Mouse (Mus musculus): ENCODE results near the gene Cabp4. TPM values are rescaled to one million over a fixed set of nuclear protein-coding genes. Genes with fewer than 3 reads are reported as not detected.

The Cabp4 gene
- polyA plus RNA-seq, 1 experiment from 2014 or later = 0.09 TPM

DNA sequence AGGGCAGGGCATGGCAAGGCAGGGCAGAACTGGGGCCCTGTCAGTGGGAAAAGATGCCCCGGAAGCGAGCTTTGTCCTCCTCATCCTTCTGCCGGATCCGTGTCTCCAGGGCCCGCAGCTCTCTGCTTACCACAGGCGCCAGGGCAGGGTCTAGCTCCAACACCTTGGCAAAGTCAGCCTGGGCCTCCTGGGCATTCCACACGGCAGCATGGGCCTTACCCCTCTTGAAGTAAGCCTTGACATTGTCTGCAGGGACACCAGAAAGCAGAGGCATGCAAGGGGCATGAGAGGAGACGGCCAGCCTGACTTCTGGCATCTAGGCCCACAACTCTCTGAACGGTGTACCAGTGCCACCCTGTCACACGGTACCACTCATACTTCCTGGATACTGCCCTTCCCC is 29.3 kb downstream of the Cabp4 start:
- ATAC-seq (ENCODE audit: low FRiP score) = no peak
- Histone ChIP-seq H3K4me1 (no peaks in the 10 kb centered on the region), H3K27ac (no peak overlapping the region), H3K9me3 (no peaks in the 10 kb centered on the region), H3K27me3 (no peaks in the 10 kb centered on the region), H3K4me3 (replicated peaks) (no peak overlapping the region), H3K9ac (no peak overlapping the region), H3K36me3 (replicated peaks) (peaks cover 75% of the 10 kb centered on the region), H3K4me2 (no peak overlapping the region)
- 89% methylated on average over 10 of the region's 10 CpGs for WGBS

DNA sequence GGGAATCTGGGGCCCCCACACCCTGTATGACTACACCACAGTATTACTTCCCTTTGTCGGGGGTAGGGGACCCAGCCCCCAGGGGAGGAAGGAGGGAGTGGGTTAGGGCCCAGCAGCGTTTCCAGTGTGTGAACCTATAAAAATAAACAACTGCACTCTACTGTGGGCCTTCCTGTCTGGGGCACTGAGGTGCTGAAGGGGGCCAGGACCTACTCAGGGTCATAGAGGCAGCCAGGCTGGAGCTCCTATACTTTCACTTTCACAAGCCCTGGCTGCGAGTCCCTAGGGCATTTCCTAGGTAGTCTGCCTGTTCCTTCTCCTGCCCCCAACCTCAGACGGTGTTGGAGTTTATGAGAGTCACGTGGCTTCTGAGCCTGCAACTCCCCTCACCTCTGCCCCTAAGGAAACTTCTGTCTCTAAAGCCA is 30.0 kb downstream of the Cabp4 start:
- H3K9me3 ChIP-seq = no peaks in the 10 kb centered on the region
- whole genome bisulfite sequencing = 79% methylated on average over 5 of the region's 5 CpGs
- no peak overlapping the region for H3K4me2 ChIP-seq
- no peaks in the 10 kb centered on the region for H3K4me1 ChIP-seq
- H3K27me3 ChIP-seq = no peaks in the 10 kb centered on the region
- H3K4me3 ChIP-seq (replicated peaks) = no peak overlapping the region
- peaks cover 75% of the 10 kb centered on the region for H3K36me3 ChIP-seq (replicated peaks)
- ATAC-seq (ENCODE audit: low FRiP score) = no peak
- H3K27ac ChIP-seq = no peak overlapping the region
- H3K9ac ChIP-seq = no peak overlapping the region

DNA sequence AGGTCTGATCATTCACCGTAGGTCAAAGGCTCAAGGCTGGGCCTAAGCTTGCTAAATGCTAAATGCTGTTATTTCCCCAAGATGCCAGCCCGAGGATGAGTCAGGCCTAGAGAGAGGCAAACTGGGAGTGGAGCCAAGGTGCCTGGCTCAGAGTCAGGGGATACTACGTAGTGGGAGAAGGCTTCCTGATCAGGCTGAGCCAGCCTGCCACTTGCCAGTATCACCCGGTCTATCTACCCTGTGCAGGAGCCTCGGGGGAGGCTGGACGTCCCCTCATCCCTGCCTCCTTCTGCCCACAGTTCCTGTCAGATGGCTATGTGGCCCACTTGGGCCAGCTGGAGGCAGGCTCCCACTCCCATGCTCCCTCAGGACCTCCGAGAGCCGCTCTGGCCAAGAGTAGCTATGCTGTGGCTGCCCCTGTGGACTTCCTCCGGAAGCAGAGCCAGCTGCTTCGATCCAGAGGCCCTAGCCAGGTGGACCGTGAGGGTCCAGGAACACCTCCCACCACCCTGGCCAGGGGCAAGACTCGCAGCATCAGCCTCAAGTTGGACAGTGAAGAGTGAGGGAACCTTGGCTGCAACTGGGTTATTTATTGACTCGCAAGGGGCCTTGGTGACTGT is 30.5 kb downstream of the Cabp4 start:
- WGBS = 88% methylated on average over 13 of the region's 13 CpGs
- peaks cover 75% of the 10 kb centered on the region for H3K36me3 ChIP-seq (replicated peaks)
- no peak overlapping the region for H3K27ac ChIP-seq

DNA sequence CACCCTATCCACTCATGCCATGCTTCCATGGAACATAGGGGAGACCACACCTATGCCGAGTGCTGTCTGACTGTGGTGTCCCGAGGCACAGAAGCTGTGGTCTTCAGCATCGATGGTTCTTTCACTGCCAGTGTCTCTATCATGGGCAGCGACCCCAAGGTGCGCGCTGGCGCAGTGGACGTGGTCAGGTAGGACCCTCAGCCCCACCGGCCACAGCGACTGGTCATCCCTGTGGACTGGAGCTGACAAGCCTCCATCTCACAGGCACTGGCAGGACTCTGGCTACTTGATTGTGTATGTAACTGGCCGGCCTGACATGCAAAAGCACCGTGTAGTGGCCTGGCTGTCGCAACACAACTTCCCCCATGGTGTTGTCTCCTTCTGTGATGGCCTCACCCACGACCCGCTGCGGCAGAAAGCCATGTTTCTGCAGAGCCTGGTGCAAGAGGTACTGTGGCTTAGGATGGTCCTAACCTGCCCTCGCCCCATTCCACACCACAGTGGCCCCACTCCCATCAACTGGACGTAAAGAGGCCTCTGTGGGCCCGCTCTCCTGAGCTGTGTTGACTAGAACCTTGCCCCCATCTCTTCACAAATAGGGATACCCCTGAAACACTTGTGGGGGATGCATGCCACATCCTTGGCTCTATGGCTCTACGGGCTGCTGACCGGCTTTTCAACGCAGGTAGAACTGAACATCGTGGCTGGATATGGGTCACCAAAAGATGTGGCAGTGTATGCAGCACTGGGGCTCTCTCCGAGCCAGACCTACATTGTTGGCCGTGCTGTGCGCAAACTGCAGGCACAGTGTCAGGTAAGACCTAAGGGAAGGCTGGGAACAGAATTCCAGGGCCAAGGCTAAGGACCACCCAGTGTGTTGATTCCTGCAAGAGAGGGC is 31.5 kb downstream of the Cabp4 start:
- no peak for ATAC-seq (ENCODE audit: low FRiP score)
- 95% methylated on average over 26 of the region's 26 CpGs for WGBS
- peaks cover 69% of the 10 kb centered on the region for H3K36me3 ChIP-seq (replicated peaks)
- H3K4me3 ChIP-seq (replicated peaks) = no peak overlapping the region
- no peaks in the 10 kb centered on the region for H3K9me3 ChIP-seq
- H3K4me2 ChIP-seq = no peak overlapping the region
- no peaks in the 10 kb centered on the region for H3K4me1 ChIP-seq
- H3K27ac ChIP-seq = no peak overlapping the region
- no peaks in the 10 kb centered on the region for H3K27me3 ChIP-seq
- H3K9ac ChIP-seq = no peak overlapping the region

More for the DNA sequence above, 30.5 kb downstream of the Cabp4 start:
- H3K4me2 ChIP-seq = no peak overlapping the region
- no peak overlapping the region for H3K9ac ChIP-seq
- no peaks in the 10 kb centered on the region for H3K27me3 ChIP-seq
- H3K4me3 ChIP-seq (replicated peaks) = no peak overlapping the region
- no peaks in the 10 kb centered on the region for H3K9me3 ChIP-seq
- H3K4me1 ChIP-seq = no peaks in the 10 kb centered on the region
- ATAC-seq (ENCODE audit: low FRiP score) = no peak

DNA sequence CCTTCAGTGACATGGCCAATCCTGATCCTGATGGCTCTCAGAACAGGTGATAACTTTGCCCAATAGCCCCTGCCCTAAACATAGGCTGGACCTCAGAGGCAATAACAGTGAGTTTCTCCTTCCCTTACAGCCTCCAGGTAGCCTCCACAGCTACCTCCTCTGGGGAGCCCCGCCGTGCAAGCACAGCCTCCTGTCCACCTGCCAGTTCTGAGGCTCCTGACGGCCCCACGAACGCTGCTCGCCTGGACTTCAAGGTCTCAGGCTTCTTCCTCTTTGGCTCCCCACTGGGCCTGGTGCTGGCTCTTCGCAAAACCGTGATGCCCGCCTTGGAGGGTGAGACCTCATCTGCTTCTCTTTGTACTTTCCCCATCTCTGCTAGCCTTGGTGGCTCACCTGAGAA is 35.3 kb downstream of the Cabp4 start:
- no peaks in the 10 kb centered on the region for H3K27me3 ChIP-seq
- ATAC-seq (ENCODE audit: low FRiP score) = no peak
- H3K36me3 ChIP-seq (replicated peaks) = peaks cover 35% of the 10 kb centered on the region
- no peak overlapping the region for H3K4me2 ChIP-seq
- H3K4me1 ChIP-seq = no peaks in the 10 kb centered on the region
- WGBS = 95% methylated on average over 9 of the region's 9 CpGs
- no peak overlapping the region for H3K9ac ChIP-seq
- H3K27ac ChIP-seq = no peak overlapping the region
- no peak overlapping the region for H3K4me3 ChIP-seq (replicated peaks)
- no peaks in the 10 kb centered on the region for H3K9me3 ChIP-seq

DNA sequence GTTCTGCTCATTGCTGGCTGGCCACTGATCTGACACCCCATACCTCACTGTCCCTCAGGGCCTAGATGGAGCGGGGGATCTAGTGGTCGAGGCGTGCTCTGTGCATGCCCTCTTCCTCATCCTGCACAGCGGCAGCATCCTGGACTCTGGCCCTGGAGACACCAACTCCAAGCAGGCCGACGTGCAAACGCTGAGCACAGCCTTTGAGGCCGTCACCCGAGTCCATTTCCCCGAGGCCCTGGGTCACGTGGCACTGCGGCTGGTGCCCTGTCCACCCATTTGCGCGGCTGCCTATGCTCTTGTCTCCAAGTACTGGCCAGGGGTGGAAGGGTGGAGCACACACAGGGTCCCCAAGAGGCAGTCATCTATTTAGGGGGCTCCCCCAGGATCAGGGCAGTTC is 37.2 kb downstream of the Cabp4 start:
- no peak for ATAC-seq (ENCODE audit: low FRiP score)
- H3K9ac ChIP-seq = no peak overlapping the region
- no peak overlapping the region for H3K27ac ChIP-seq
- no peak overlapping the region for H3K4me3 ChIP-seq (replicated peaks)
- H3K36me3 ChIP-seq (replicated peaks) = peaks cover 16% of the 10 kb centered on the region; the same call in 1 of the 2 replicates
- H3K4me1 ChIP-seq = peaks cover 3% of the 10 kb centered on the region; the same call in 1 of the 2 replicates
- 92% methylated on average over 14 of the region's 14 CpGs for WGBS
- H3K4me2 ChIP-seq = no peak overlapping the region
- peaks cover 15% of the 10 kb centered on the region for H3K27me3 ChIP-seq
- H3K9me3 ChIP-seq = no peaks in the 10 kb centered on the region

DNA sequence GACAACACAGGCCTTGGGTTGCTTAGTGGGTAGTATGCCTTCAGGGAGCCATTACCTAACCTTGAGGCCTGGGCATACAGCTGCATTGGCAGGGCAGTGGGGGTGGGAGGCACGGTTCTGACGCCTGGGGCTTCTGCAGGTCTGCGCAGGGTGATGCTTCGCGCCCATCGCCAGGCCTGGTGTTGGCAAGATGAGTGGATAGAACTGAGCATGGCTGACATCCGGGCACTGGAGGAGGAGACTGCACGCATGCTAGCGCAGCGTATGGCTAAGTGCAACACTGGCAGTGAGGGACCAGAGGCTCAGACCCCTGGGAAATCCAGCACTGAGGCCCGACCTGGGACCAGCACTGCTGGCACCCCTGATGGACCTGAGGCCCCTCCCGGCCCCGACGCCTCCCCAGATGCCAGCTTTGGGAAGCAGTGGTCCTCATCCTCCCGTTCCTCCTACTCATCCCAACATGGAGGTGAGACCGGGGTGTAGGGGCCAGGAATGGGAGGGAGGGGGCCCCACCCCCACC is 39.1 kb downstream of the Cabp4 start:
- Histone ChIP-seq H3K9ac (no peak overlapping the region), H3K9me3 (no peaks in the 10 kb centered on the region), H3K27ac (no peak overlapping the region), H3K4me1 (peaks cover 22% of the 10 kb centered on the region), H3K27me3 (peaks cover 34% of the 10 kb centered on the region), H3K36me3 (replicated peaks) (peaks cover 4% of the 10 kb centered on the region; the same call in 1 of the 2 replicates), H3K4me2 (no peak overlapping the region), H3K4me3 (replicated peaks) (no peak overlapping the region)
- no peak for ATAC-seq (ENCODE audit: low FRiP score)
- WGBS = 89% methylated on average over 16 of the region's 16 CpGs

DNA sequence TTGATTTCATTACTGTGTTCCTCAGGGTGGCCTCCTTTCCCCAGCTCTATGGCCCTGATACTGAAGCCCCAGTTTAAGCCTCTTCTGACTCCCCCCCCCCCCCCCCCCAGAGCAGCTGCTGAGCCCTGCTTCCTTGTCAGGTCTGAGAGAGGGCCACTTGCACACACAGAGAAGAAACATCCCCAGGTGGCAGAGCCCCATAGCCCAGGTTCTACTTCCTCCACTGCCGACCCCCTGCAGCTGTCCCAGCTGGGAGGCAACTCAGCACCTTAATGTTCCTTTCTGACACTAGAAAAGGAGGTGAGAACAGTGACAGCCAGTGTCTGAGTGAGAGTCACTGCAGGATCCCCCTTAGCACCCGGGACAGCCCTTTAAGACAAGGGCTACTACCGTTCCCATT is 40.0 kb downstream of the Cabp4 start:
- H3K4me1 ChIP-seq = peaks cover 32% of the 10 kb centered on the region
- no peak overlapping the region for H3K9ac ChIP-seq
- H3K36me3 ChIP-seq (replicated peaks) = peaks cover 4% of the 10 kb centered on the region; the same call in 1 of the 2 replicates
- no peak overlapping the region for H3K4me3 ChIP-seq (replicated peaks)
- H3K27ac ChIP-seq = no peak overlapping the region
- no peaks in the 10 kb centered on the region for H3K9me3 ChIP-seq
- H3K4me2 ChIP-seq = no peak overlapping the region
- WGBS = 85% methylated on average over 3 of the region's 3 CpGs
- peaks cover 43% of the 10 kb centered on the region for H3K27me3 ChIP-seq
- ATAC-seq (ENCODE audit: low FRiP score) = no peak

DNA sequence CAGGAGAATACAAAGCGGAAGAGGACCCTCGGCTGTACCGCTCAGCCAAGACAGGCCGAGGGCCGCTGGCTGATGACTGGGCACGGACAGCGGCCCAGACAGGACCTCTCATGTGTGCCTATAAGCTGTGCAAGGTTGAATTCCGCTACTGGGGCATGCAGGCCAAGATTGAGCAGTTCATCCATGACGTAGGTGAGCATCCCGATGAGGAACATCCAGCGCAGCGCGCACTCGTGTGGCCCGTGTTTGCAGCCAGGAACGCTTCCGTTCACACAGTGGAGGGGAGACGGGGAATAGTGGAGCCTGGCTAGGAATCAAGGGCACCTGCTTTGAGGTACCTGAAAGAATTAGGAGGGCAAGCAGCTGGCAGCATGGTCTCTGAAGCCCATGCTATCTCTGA is 40.5 kb downstream of the Cabp4 start:
- Histone ChIP-seq H3K4me1 (peaks cover 37% of the 10 kb centered on the region), H3K4me2 (no peak overlapping the region), H3K27me3 (peaks cover 43% of the 10 kb centered on the region), H3K9me3 (no peaks in the 10 kb centered on the region), H3K4me3 (replicated peaks) (no peak overlapping the region), H3K9ac (no peak overlapping the region), H3K36me3 (replicated peaks) (peaks cover 4% of the 10 kb centered on the region; the same call in 1 of the 2 replicates), H3K27ac (no peak overlapping the region)
- ATAC-seq (ENCODE audit: low FRiP score) = no peak
- WGBS = 94% methylated on average over 18 of the region's 18 CpGs

DNA sequence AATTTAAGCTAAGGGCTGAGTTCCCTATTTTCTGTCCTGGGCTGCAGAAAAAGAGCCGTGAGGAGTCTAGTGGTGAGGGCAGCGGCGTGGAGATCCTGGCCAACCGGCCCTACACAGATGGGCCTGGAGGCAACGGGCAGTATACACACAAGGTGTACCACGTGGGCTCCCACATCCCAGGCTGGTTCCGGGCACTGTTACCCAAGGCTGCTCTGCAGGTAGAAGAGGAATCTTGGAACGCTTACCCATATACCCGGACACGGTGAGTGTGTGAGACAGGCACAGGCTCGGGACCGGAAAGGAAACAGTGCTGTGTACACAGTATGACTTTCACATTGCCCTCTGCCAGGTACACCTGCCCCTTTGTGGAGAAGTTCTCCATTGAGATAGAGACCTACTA is 41.2 kb downstream of the Cabp4 start:
- Histone ChIP-seq H3K27me3 (peaks cover 43% of the 10 kb centered on the region), H3K4me2 (no peak overlapping the region), H3K4me1 (peaks cover 44% of the 10 kb centered on the region), H3K27ac (no peak overlapping the region), H3K36me3 (replicated peaks) (peaks cover 4% of the 10 kb centered on the region; the same call in 1 of the 2 replicates), H3K4me3 (replicated peaks) (no peak overlapping the region), H3K9ac (no peak overlapping the region), H3K9me3 (no peaks in the 10 kb centered on the region)
- no peak for ATAC-seq (ENCODE audit: low FRiP score)
- 92% methylated on average over 12 of the region's 12 CpGs for WGBS

DNA sequence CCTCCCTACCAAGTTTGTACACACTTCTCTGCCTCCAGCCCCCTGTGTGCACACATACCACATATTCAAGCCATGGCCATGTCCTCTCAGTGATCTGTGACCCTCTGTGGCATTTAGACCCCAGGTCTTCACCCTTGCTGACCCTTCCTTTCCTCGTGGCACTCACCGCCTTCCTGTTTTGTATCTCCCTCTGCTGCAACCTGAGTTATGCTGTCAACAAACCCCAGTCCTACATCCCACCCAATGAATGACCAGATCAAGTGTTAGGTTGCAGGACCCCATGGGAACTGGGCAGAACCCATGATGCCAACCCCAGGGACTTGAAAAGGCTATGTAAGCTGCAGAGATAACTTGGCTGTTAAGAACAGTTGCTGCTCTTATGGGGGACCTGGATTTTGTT is 41.8 kb downstream of the Cabp4 start:
- H3K9me3 ChIP-seq = no peaks in the 10 kb centered on the region
- H3K4me3 ChIP-seq (replicated peaks) = no peak overlapping the region
- H3K4me2 ChIP-seq = 0 out of 2 replicates have a peak overlapping the region, but pooled peaks have one; percentile 95
- no peak overlapping the region for H3K27ac ChIP-seq
- no peak overlapping the region for H3K9ac ChIP-seq
- no peaks in the 10 kb centered on the region for H3K36me3 ChIP-seq (replicated peaks)
- peaks cover 43% of the 10 kb centered on the region for H3K27me3 ChIP-seq
- WGBS = 87% methylated on average over 2 of the region's 2 CpGs
- ATAC-seq (ENCODE audit: low FRiP score) = no peak
- peaks cover 46% of the 10 kb centered on the region for H3K4me1 ChIP-seq

DNA sequence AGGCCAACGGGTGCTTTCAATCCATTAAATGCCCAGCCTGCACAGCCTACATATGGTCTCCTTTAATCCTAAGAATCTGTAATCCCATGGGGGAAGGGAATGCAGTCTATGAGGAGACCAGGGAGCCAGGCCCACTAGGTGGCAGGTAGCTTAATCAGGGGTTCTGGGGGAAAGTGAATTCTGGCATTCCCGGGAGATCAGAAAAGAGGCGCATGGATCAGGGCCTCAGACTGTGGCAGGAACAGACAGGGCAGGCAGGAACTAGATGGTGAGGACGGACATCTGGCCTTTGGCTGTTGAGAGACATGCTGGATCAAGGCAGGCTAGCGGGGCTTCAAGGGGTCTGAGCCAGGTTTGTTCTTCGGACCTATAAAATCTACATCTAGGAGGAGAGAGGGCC is 42.4 kb downstream of the Cabp4 start:
- no peak overlapping the region for H3K27ac ChIP-seq
- H3K9me3 ChIP-seq = no peaks in the 10 kb centered on the region
- peak overlapping the region; percentile 66 for H3K9ac ChIP-seq
- H3K4me2 ChIP-seq = peak overlapping the region; percentile 95
- peak overlapping the region; percentile 57 for H3K4me3 ChIP-seq (replicated peaks)
- no peaks in the 10 kb centered on the region for H3K36me3 ChIP-seq (replicated peaks)
- peaks cover 43% of the 10 kb centered on the region for H3K27me3 ChIP-seq
- ATAC-seq (ENCODE audit: low FRiP score) = no peak
- 43% methylated on average over 6 of the region's 6 CpGs for WGBS
- H3K4me1 ChIP-seq = peaks cover 48% of the 10 kb centered on the region

Data from forebrain, embryonic 12.5 days (tissue).